Mouse (Mus musculus): Measurements from ENCODE around the gene Pkdrej.

GRCm38 (mm10) chr15:85787482-85787881 lies 34.1 kb downstream of the Pkdrej start:
- TF ChIP-seq CTCF (conservative IDR thresholded peaks at IDR 0.05; ENCODE audit: insufficient read depth, insufficient read length, low read depth, low read length) (no peak), POLR2A (IDR thresholded peaks at IDR 0.05; ENCODE audit: low read depth, low read length) (no peak)
